Mouse (Mus musculus): Measurements from ENCODE around the gene Pxylp1.

Pxylp1 gene

DNA sequence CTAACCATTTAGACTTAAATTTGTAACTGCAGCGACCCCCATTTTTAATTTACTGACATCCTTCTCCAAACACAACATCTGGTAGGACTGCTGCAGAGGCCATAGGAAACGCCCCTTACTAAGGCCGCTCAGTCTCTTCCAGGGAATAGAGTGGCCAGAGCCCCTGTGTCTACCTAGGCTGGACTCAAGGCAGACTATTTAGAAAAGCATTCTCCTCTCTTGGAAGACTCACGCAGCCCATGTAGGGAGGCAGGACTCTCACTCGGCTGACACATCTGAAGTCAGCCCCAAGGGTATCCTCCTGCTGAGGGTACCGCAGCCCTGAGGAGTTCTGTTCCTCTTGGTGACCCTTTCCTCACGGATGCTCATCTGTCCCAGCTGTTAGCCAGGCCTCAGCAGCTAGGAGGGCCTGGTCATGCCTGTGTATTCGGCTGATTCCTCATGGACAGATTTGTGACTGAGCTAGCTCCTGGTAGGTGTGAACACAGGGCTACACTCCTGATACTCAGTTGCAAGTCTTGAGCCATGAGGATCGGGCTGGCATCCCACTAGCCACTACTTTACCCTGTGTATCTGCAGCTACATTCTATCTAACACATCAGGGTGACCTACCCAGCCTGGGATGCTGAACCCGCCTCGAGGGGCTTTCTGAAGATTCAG, 73.5 kb downstream of the Pxylp1 start:
- no peak for DNase-seq (ENCODE audit: low spot score)

DNA sequence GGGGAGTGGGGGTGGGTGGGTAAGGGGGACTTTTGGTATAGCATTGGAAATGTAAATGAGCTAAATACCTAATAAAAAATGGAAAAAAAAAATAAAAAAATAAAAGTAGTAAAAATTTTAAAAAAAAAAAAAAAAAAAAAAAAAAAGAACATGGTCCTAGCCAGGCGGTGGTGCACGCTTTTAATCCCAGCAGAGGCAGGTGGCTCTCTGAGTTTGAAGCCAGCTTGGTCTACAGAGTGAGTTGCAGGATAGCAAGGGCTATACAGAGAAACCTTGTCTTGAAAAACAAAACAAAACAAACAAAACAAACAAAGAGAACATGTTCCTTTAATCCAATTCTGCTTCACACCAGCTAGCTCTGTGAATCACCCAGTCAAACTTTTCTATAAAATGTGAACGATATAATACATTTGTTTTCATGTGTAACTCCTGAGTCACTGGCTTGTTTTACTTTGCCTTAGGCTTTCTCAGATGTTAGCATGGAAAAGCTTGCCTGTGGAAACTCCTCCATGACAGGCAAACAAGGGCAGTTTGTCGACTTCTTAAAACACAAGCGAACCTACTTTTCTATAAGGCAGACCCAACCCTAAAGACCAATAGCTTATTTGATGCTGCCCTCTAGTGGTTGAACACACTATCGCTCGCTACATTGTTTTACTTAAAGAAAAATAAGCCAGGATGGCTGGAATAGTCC, 74.2 kb downstream of the Pxylp1 start:
- DNase-seq (ENCODE audit: low spot score), result peak; percentile 77

- no peak for DNase-seq (ENCODE audit: low spot score)
These were observed 80.5 kb downstream of the Pxylp1 start for GRCm38 (mm10) chr9:96811996-96812395.

GRCm38 (mm10) chr9:96800131-96800825, 92.2 kb downstream of the Pxylp1 start:
- no peak for DNase-seq (ENCODE audit: low spot score)

DNA sequence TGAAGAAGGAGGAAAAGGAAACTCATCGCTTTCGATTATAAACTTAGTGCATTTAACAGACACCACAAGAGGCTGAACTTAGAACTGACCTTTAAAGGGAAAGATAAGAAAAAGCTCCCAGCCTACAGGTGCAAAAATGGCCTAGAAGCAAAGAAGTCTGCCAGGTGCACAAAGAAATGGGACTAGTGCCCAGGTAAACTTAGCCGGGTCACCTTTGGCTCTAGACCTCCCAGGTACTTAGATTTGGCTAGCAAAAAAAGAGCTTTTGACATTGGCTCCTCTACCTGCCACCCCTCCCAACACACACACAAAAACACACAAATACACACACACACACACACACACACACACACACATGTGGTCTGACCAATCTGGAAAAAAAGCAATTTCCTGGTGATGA, 95.2 kb downstream of the Pxylp1 start:
- DNase-seq (ENCODE audit: low spot score), result no peak

GRCm38 (mm10) chr9:96795399-96795928, 97.0 kb downstream of the Pxylp1 start:
- peak; percentile 36 for DNase-seq (ENCODE audit: low spot score)

DNA sequence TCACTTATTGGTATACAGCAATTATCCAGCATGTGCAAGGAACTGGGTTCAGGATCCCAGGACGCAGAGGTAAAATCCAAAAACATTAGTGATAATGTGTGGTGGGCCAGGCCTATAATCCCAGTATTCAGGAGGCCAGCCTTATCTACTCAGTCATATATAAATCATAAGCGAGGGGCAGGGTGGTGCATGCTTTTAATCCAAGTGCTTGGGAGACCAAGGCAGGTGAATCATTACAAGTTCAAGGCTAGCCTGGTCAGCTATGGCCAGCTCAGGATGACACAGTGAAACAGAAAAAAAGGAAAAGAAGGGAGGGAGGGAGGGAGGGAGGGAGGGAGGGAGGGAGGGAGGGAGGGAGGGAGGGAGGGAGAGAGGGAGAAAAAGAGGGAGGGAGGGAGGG, 97.9 kb downstream of the Pxylp1 start:
- DNase-seq (ENCODE audit: low spot score), result no peak

- DNase-seq (ENCODE audit: low spot score), result no peak
These were observed 99.9 kb downstream of the Pxylp1 start for GRCm38 (mm10) chr9:96792543-96792942.

- no peak for DNase-seq (ENCODE audit: low spot score)
These were observed 102.0 kb downstream of the Pxylp1 start for GRCm38 (mm10) chr9:96790389-96791007.

DNA sequence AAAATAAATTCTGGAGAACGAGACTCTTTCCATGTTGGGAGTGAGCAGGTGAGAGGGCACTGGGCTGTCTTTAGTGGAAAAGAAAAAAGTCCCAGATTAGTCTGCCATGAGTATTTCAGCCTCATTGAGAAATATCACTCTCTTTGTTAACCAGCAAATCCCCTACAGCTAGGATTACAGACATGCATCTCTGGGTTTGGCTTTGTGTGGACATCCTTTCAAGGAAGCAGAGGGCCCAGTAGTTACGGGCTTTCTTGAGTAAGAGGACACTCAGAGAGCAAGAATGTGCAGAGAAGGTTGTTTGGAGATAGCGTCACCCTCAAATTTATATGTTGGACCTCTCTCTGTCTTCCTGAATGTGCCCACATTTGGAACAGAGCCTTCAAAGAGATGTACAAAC, 102.6 kb downstream of the Pxylp1 start:
- DNase-seq (ENCODE audit: low spot score), result no peak

DNA sequence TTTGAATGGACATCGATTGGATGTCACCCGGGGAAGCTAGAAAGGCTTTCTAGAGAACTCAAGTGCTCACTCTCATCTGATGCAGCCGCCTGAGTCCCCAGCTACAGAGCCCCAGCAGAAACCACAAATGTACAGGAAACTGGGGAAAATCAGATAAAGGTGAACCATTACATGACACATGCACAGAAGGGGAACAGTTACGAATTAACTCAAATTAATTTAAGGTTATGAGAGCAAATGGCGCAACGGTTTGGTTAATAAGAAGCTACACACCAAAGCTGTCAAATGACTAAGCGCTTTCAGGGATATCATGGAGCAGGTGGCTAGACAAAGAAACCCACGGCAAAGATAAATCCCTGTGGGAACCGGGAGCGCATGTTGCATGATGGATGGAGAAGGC, 104.7 kb downstream of the Pxylp1 start:
- no peak for DNase-seq (ENCODE audit: low spot score)

- DNase-seq (ENCODE audit: low spot score), result no peak
These were observed 106.6 kb downstream of the Pxylp1 start for GRCm38 (mm10) chr9:96785871-96786342.

GRCm38 (mm10) chr9:96785187-96785586, 107.3 kb downstream of the Pxylp1 start:
- DNase-seq (ENCODE audit: low spot score), result no peak

- no peak for DNase-seq (ENCODE audit: low spot score)
These were observed 108.8 kb downstream of the Pxylp1 start for GRCm38 (mm10) chr9:96783667-96784066.

- DNase-seq (ENCODE audit: low spot score), result no peak
These were observed 109.2 kb downstream of the Pxylp1 start for GRCm38 (mm10) chr9:96783258-96783657.

- DNase-seq (ENCODE audit: low spot score), result no peak
These were observed 110.4 kb downstream of the Pxylp1 start for GRCm38 (mm10) chr9:96782062-96782461.

Data from layer of hippocampus, adult 11-12 months (tissue).